Mouse (Mus musculus) cerebellum, postnatal 14 days (tissue): ENCODE data around the gene Lrp3.
"Not testable (repeated sequence)": the region's sequence is repeated elsewhere in the genome, so short reads cannot be mapped to it uniquely, and the experiment has no call there.

Experiments
- DNase-seq, 2 experiments: peaks; one replicate each; pipeline ENCODE4 v3.0.0; 2021; ENCODE audit warnings: mixed read lengths in 2 of 2

Lrp3 gene

DNA sequence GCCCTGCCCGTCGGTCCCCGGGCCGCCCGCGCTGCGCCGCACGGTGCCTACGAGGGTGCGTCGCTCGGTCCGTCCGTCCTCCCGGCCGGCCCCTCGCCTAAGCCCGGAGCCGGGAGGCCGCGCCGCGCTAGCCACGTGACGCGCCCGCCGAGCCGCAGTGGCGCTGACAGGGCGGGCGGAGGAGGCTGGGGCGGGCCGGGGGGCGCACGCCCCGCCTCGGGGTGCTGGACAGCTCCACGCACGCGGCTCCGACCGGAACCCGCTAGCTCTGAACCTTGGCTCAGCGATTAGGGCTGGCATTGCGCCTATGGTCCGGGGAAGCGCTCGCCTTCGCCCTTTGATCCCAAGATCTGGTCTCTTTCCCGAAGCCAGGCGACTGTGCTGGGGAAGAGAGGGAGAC lies at the start of gene Lrp3:
Lrp3 (minus strand) TSS at position 274 of the 400 bp plus-strand sequence.
- peak; percentile 80 to 85 for DNase-seq

DNA sequence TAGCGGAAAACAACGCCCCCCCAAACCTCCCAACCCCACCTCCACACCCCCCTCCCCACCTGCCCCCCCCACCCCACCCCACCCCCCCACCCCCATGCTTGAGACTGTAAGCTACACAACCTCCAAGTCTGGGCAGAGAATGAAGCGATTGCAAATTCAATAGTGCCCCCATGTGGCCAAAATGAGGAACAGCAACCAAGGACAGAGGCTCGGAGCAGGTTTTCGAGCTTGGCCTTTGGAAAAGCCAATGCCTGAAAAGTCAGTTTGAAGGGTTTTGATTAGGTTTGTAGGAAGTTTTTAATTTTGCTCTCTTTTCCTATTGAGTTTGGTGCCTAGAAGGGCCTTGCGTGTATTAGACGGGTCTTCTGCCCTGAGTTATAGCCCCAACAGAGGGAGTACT lies 49.4 kb upstream of the Lrp3 start:
- peak; percentile 73 to 74 for DNase-seq

DNA sequence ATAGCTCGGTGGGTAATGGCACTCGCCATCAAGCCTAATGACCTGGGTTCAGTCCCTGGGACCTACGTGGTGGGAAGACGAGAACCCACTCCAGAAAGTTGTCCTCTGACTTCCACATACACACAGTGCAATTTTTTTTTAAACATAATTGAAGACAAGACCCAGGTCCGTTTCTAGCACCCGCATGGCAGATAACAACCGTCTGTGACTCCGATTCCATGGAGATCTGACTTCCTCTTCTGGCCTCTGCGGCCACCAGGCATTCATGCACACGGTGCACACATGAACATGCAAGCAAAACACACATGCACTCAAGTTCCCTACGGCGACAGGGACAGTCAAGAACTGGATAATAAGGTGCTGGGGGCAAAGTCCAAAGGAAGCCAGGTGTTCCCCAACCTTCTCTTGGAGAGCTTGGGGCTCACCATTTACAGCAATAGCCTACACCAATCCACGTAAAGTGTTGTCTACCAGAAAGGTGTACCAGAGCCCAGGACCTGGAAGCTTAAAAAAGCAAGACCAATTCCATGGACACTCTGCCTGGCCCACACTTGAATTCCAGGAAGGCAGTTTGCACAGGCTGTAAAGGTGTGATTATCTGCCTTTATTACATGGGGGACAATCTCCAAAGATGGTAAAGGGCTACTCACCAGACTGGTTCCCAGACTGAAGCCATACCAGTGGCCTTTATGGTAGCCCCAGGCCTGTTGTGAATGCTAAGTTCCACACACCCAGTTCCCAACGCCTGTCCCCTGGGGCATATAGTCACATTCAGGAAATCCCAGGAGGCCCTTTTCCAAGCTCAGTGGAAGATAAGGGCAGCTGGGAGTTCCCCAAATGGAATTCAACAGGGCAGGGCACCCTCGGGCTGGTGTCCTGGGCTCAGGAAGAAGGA lies 48.5 kb upstream of the Lrp3 start:
- DNase-seq, result no peak

DNA sequence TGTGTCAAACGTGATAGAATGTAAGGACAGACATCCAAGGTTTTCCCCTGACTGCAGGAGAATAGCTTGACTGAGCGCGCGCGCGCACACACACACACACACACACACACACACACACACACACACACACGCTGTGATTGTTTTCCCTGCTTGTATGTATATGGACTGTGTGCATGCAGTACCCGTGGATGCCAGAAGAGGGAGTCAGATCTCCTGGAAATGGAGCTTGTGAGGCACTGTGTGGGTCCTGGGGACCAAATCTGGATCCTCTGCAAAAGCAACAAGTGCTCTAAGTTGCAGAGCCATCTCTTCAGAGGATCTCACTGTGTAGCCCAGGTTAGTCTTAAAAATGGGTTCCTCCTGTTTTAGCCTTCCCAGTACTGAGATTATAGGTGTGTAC lies 44.1 kb upstream of the Lrp3 start:
- DNase-seq, result peak in 1 of 2 experiments; percentile 60

DNA sequence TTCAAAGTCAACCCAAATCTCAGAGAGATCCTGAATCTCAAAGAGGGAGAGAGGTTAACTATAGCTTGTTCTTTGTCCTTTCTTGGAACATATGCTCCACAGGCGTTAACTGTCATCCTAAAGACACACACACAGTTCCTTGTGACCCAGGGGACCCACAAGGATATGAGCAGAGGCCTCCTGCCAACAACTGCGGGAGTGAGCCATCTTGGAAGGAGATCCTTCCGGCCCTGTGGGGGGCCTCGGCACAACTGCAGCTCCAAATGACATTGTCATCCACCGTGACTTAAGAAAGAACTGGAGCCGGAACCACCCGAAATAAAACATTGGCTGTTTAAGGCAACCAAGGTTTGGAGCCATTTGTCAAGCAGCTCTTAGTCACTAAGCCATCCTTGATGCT lies 43.0 kb upstream of the Lrp3 start:
- DNase-seq, result peak; percentile 33 to 41

DNA sequence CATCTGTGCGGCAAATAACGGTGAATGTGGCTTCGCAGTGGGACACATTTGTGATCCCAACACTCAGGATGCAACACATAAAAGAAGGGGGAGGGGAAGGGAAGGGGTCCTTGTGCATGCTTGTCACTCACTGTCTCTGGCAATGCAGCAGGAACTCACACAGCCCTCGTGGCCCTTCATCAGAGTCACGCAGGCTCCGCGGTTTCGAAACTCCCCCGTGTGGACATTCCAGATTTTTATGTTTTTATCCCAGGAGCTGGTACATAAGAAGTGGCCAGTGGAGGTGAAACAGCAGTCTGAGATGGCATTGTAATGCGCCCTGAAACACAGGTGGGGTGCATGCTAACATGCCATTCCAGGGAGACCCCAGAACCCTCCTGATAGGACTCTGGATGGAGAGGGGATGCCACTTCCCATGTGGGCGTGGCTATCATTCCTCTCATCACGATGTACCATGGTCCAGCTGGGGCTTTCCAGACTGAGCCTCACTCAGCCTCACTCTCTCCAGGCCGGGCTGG lies 36.8 kb upstream of the Lrp3 start:
- peak; percentile 63 to 64 for DNase-seq

DNA sequence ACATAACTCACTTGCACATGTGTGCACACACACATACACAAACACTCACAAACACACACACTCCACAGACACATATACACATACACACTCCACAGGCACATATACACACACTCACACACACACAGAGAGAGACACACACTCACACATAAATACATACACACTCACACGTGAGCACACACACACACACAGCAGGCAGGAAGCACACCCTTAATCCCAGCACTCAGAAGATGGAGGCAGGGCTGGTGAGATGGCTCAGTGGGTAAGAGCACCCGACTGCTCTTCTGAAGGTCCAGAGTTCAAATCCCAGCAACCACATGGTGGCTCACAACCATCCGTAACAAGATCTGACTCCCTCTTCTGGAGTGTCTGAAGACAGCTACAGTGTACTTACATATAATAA lies 22.6 kb upstream of the Lrp3 start:
- DNase-seq, result not testable (repeated sequence)

DNA sequence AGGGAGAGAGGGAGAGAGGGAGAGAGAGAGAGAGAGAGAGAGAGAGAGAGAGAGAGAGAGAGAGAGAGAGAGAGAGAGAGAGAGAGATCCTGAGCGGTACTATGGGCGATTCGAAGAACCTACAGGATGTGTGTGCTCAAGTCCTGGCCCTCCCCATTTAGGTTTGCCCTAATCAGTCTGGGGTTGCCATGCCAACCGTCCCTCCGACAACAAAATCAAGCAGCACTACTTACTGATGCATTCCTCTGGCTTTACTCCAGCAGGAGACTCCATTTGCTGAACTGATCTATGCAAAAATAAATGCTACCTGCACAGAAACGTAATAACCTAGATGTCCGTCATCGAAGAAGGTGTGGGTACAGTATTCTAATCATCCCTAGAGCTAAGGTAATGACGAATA lies 20.0 kb upstream of the Lrp3 start:
- peak; percentile 71 to 72 for DNase-seq

DNA sequence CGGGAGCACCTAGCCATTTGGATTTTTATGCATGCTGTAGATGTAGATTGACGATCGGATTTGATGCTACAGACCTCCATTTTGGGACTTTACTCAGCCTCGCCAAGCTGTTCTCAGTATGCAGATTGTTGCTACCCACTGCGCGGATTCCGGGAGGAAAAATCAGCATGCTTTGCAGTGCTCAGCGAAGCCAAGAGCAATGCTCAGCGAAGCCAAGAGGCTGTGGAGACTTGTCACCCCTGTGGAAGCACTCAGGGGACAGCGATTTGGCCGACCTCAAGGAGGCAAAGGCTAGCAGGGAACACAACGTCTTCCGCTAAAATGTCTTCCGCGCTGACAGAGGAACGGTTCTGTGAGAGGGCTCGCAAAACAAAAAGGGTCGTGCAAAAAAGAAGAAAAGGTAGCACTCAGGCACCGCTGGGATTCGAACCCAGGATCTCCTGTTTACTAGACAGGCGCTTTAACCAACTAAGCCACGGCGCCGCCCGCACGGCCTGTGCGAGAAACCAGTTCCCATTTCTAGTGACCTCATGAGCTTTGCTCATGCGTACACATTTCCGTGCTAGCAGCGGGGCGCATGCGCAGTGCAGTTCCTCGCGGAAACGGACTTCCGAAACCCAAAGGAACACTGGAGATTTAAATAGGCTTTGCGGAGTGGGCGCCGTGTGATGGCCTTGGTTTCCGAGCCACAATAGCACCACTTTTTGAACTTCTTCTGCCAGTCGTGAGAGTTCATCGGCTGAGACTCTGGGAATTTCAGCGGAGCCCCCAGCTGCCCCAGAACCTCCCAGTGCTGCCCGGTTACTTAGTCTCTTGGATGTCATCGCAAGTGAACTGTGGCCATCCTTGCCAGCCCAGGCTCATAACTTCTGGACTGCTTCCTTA lies 19.3 kb upstream of the Lrp3 start:
- DNase-seq, result peak; percentile 99 to 100

DNA sequence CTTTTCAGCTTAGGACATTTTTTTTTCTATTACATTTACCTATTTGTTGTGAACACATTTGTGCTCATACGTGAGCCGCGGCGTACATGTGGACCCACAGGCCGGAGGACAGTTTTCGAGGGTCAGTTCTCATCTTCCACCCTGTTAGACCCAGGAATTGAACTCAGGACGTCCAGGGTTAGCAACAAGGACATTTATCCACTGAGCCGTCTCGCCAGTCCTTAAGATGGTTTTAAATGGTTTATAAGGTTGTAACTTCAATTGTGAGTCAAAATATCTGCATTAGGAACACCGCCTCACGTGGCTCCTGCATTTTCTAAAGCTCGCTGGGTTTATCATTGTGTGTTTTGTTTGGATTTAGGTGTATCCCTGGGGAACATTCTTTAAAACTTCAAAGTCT lies 18.6 kb upstream of the Lrp3 start:
- DNase-seq, result peak in 1 of 2 experiments; percentile 35

DNA sequence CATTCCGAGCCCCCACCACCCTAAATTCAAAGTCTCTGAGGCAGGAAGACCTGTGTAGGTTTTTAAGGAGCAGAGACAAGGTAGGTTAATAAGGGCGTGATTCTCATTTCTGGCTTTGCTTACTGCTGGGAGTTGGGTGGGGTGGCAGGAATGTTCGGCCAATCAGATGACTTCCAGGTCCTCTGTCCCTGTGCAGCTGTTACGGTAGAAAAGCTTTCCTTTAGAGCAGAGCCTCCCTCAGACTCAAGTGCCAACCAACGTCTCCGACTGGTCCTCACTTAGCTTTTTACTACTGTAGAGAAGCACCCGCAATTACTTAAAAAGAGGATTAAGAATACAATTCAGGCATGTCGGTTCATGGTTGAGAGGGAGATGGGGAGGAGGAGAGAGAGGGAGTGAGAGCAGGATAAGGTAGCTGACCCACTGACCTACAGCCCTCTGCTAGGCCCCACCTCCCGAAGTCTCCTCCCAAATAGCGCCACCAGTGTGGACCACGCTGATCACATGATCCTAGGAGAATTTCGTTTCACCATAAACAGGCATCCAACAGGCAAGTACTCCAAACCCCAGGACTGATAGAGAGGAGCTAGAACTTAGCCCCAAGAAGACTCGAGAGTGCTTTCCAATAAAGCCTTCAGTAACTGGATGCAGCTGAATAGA lies 17.6 kb upstream of the Lrp3 start:
- no peak for DNase-seq

DNA sequence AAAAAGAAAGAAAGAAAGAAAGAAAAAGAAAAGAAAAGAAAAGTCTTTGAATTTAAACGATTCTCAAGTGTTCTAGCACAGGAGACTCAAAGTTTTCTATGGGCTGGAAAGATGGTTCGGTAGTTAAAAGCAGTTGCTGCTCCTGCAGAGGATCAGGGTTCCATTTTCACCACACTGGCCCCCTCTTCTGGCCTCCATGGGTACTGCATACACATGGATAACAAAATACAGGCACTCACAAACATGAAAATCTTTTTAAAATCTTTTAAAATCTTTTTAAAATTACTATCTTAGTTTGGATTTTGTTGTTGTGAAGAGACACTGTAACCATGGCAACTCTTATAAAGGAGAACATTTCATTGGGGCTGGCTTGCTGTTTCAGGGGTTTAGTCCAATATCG lies 15.0 kb upstream of the Lrp3 start:
- DNase-seq, result peak in 1 of 2 experiments; percentile 47

DNA sequence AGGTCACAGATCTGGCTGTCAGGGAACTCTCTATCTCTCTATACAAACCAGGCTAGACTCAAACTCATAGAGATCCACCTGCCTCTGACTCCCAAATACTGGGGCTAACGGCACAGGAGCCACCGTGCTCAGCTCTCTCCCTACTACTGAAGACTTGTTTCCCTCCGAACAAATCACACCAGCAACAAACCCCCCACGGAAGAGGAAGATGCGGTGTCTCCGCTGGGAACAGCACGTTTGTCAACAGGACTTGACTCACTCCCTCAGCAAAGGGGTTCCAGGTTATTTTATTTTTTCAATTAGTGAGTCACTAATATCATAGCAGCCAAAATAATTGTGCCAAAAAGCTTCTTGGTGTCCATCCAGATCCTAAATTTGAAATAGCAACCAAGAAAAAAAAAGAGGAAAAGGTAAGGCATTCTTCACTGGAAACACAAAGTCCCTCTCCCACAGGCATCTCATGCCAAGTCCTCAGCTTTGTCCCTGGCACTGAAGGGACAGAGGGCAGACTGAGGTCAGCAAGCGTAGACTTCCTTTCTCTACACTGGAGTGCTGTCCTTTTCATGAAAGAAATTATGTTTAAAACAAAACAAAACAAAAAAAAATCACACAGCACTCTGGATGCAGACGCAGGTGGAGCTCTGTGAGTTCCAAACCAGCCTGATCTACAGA lies 5.5 kb upstream of the Lrp3 start:
- DNase-seq, result no peak

DNA sequence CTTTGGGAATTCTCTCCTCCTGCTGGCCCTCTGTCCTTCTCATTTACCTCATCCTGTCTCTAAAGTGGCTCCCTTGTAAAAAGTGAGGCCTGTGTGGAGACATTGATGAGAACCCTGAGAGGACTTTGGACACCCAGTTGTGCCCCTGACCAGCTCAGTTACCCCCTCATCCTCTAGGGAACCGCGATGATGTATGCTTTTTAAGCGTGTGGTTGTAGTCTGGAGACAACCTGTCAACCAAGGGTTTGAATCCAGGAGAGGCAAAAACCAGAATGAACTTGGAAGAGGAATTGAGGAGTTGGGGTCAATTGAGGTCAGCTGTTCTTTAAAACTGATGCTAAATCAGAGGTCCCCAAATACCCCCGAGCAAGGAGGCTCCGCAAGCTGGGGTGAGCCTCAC lies 433 bp upstream of the Lrp3 start:
- DNase-seq, result no peak

DNA sequence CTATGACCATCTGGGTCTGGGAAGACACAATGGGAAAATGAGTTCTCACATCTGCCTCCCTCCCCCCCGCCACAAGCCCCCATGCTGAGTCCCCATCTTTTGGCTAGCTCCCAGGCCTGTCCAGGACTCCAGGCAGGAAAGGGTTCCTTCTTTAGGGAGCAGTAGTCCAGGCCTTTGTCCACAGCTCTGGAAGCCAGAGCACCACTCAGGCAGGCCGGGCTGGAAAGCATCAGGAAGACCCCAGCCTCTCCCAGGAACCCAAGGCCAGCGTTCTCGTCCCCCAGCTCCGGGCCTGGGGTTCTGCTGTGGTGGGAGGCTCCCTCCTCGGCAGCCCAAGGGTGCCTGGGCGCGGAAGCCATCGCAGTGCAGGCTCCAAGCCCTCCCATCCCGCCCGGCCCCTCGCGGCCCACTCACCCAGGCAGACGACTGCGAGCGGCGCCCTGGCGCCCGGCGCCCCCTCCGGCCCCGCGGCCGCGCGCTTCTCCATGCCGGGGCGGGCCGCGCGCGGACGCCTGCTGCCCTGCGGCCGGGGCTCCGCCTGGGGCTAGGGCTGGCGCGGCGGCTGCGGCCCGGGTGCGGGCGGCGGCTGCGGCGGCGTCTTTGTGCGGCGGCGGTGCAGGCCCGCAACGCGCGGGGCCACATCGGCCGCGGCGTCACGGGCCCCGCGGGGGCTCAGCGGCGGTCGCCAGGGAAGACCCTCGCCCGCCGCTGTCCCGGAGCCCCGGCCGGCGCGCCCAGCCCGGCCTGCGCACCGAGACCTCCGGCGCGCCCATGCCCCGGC lies 666 bp downstream of the Lrp3 start:
- DNase-seq, result peak; percentile 55 to 62

DNA sequence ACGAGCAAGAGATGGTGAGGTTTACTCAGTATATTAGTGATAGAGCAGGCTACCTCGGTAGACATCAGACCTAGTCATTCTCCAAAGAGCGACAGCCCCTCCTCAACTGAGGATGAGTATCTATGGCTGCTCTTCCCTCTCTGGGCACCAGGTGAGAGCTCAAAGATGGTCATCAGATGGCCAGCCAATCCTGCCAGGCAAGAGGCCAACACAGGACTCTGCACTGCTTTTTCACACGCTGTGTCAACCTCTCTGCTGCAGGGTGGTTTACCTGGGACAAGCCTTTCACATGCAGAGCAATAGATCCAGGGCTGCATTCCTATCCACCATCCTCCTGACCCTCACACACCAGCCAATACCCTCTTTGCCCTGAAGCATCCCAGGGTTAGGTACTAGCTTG lies 3.5 kb downstream of the Lrp3 start:
- DNase-seq, result peak; percentile 80 to 81

DNA sequence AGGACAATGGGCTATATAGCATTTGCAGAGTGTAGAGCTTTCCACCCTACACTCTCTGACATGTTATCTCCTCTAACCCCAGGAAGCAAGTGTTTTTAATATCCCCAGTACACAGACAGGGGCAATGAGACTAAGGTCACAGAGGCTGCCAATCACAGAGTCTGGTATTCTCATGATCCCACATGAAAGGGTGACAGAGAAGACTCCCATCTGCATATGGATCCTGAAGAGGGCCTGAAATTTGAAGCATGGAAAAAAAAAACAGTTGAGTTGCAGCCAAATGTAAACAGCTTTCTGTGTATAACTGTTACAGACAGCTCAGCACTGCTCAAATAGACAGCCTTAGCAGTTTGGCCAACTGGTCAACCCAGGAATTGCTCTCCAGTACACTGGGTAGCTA lies 15.5 kb downstream of the Lrp3 start:
- DNase-seq, result no peak

DNA sequence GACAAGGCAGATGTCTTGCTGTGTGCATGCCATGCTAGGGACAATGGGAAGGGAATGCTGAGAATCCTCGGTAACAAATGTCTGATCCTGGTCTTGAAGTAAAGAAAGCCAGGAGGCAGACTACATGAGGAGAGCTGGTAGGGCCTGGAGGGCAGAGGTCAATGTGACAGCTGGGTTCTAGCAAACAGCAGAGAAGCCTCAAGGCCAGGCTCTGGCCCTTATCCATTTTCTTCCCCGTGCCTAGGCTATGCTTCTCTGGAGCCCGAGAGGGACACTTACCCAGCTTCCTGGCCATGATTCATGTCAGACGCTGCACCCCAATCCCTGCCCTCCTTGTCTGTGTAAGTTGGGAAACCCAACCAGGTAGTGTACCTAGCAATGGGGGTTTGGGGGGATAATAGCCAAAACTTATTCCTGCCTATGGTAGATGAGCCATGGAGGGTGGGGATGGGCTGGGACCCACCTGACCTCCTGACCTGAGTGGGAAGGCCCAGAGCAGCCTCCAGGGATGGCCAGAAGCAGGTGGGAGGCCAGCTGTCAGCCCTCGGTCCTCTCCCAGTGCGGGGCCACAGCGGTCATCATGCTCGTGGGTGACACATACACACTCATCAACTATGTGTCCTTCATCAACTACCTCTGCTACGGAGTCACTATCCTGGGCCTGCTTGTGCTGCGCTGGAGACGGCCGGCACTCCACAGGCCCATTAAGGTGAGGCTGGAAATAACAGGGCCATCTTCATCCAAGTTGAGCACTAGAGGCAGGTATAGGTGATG lies 16.1 kb downstream of the Lrp3 start:
- DNase-seq, result no peak

DNA sequence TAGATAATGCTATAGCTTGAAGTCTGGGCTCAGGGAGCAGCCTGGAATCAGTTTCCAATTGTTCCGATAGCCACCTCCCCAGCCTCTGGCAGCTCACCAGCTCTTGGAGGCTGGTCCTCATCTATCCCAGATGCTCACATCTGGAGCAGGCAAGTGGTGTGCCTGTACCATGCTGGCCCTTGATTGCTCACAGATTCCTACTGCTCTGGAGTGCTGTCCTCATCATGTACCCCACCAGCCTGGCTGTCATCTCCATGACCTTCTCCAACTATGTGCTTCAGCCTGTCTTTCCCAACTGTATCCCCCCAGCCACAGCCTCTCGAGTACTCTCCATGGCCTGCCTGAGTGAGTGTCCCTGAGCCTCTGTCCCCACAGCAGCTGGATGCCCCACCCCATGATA lies 18.3 kb downstream of the Lrp3 start:
- DNase-seq, result no peak

DNA sequence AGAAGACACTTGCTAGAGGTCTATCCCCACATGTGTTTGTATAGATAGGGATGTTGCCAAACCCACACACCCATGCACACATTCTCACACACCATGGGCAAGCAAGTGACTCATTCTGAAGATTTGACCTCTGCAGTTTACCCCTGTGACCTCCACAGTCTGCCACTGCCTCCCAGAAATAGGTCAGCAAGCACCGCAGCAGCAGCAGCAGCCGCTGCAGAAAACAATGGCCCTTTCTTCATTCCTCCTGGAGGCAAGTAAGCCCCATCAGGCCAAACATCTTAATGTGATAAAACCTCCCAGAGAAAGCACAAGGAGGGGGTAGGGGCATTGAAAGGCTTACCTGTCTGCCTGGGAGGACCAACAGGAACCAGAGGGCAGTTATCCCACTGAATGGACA lies 24.0 kb downstream of the Lrp3 start:
- no peak for DNase-seq

DNA sequence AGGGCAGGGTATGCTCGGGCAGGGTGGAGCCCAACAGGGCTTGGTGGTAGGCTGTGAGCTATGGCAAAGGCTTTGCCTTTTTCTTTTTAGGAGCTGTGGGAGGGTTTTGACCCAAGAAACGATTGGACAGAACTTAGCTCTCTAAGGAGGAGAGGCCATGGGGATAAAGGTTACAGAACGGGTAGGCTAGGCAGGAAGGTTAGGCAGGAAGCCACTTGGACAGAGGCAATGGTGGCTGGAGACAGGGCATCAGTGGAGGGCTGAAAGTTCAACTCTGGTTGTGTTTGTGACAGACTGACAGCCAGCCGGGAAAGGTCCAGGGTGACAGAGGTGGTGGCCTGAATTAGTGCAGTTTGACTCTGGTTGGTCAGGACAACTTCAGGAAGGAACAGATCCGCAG lies 25.6 kb downstream of the Lrp3 start:
- no peak for DNase-seq
